Mouse (Mus musculus) myocyte (in vitro differentiated cells): ENCODE measurements around the gene Kalrn. TPM values are rescaled to one million over a fixed set of nuclear protein-coding genes. Genes with fewer than 3 reads are reported as not detected.

Experiments used
- H3K27me3 ChIP-seq: one replicate; pipeline ENCODE4 v1.6.1; 2011; ENCODE audit not compliant: control insufficient read depth, insufficient read depth, insufficient read length
- H3K36me3 ChIP-seq: one replicate; pipeline ENCODE4 v1.6.1; 2011; ENCODE audit not compliant: control insufficient read depth, insufficient read depth
- H3K4me2 ChIP-seq: one replicate; pipeline ENCODE4 v1.6.1; 2011; ENCODE audit warnings: low read depth, control low read depth
- H3K4me3 ChIP-seq: one replicate; pipeline ENCODE4 v1.5.1; 2011; ENCODE audit warnings: mild to moderate bottlenecking, control low read depth, moderate library complexity
- H3K79me2 ChIP-seq: one replicate; pipeline ENCODE4 v1.6.1; 2011; ENCODE audit not compliant: control insufficient read depth, insufficient read depth
- H3ac ChIP-seq: one replicate; pipeline ENCODE4 v1.6.1; 2011; ENCODE audit not compliant: control insufficient read depth, insufficient read length
- CEBPB ChIP-seq: IDR thresholded peaks from 2 replicates; pipeline ENCODE4 v1.6.1; 2011; ENCODE audit warnings: mild to moderate bottlenecking, moderate library complexity; ENCODE audit not compliant: poor library complexity, insufficient read depth, severe bottlenecking
- E2F4 ChIP-seq: IDR thresholded peaks from one replicate; pipeline ENCODE4 v1.6.1; 2011; ENCODE audit warnings: mild to moderate bottlenecking, control low read depth, moderate library complexity; ENCODE audit not compliant: insufficient read depth
- MAX ChIP-seq: IDR thresholded peaks from one replicate; pipeline ENCODE4 v1.6.1; 2011; ENCODE audit warnings: low read depth, mild to moderate bottlenecking, control low read depth
- MYOD1 ChIP-seq, 3 experiments: IDR thresholded peaks; one replicate each; pipeline ENCODE4 v1.6.1; 2011; ENCODE audit warnings: control low read depth in 2 of 3, low read depth in 2 of 3, mild to moderate bottlenecking in 2 of 3, moderate library complexity in 1 of 3; ENCODE audit not compliant: insufficient read length in 2 of 3, control insufficient read depth in 1 of 3
- MYOG ChIP-seq, 3 experiments: IDR thresholded peaks; one replicate each; pipeline ENCODE4 v1.6.1; 2011; ENCODE audit warnings: control low read depth in 2 of 3, low read depth in 2 of 3, mild to moderate bottlenecking in 2 of 3; ENCODE audit not compliant: insufficient read length in 2 of 3, control insufficient read depth in 1 of 3, insufficient read depth in 1 of 3
- POLR2A ChIP-seq: IDR thresholded peaks from one replicate; pipeline ENCODE4 v1.6.1; 2011; ENCODE audit warnings: low read depth, mild to moderate bottlenecking, control low read depth, moderate library complexity; ENCODE audit not compliant: insufficient read length
- POLR2AphosphoS2 ChIP-seq: IDR thresholded peaks from one replicate; pipeline ENCODE4 v1.6.1; 2011; ENCODE audit warnings: low read depth, control low read depth; ENCODE audit not compliant: insufficient read length
- REST ChIP-seq: IDR thresholded peaks from one replicate; pipeline ENCODE4 v1.6.1; 2011; ENCODE audit warnings: mild to moderate bottlenecking, control low read depth, moderate library complexity; ENCODE audit not compliant: insufficient read depth, insufficient read length
- SRF ChIP-seq: IDR thresholded peaks from one replicate; pipeline ENCODE4 v1.6.1; 2011; ENCODE audit warnings: low read depth; ENCODE audit not compliant: control insufficient read depth, insufficient read length
- TCF12 ChIP-seq: IDR thresholded peaks from one replicate; pipeline ENCODE4 v1.6.1; 2011; ENCODE audit warnings: mild to moderate bottlenecking, control low read depth; ENCODE audit not compliant: poor library complexity, insufficient read depth, severe bottlenecking
- TCF3 ChIP-seq: IDR thresholded peaks from one replicate; pipeline ENCODE4 v1.6.1; 2011; ENCODE audit warnings: low read depth, control low read depth; ENCODE audit not compliant: insufficient read length
- USF1 ChIP-seq: IDR thresholded peaks from one replicate; pipeline ENCODE4 v1.6.1; 2011; ENCODE audit warnings: low read depth, mild to moderate bottlenecking, control low read depth, moderate library complexity
- polyA plus RNA-seq: library from polyadenylated mRNA; unstranded; fragments of >200 nt; fragmentation: generic; extraction: Trizol; gene quantifications from one replicate; pipeline ENCODE4 v1.2.1, GENCODE M21; 2012; ENCODE audit warnings: missing spikeins

Gene Kalrn
- polyA plus RNA-seq, 1 experiment: 5.5 TPM

DNA sequence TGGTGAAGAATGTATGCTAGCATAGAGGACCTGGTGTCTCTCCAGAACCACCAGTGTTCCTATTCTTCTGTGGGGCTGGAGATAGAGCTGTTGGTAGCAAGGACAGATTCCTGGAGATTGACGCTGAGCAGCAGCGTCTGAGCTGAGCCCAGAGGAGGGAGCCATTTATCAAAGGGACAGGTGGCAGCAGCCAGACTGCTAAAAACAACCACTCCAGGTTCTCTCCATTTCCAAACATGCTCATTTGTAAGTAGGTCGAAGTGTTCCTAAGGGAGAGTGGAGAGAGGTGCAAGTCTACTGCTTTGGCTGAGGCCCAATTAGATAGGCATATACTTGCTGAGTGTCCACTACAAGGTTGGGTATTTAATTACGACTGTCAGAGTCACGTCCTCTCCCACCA lies 470.6 kb downstream of the Kalrn start:
- Histone ChIP-seq H3K79me2 (no peaks in the 10 kb centered on the region), H3K4me2 (no peak overlapping the region), H3K36me3 (no peaks in the 10 kb centered on the region), H3K27me3 (no peaks in the 10 kb centered on the region), H3ac (no peak overlapping the region), H3K4me3 (no peak overlapping the region)
- no peak for TF ChIP-seq MYOG (IDR thresholded peaks at IDR 0.05; ENCODE audit: control insufficient read depth in 1 of 3, insufficient read depth in 1 of 3, insufficient read length in 2 of 3, low read depth in 2 of 3)
- TF ChIP-seq E2F4: no peak
- no peak for TF ChIP-seq USF1
- no peak for TF ChIP-seq MAX

- H3ac ChIP-seq: no peak overlapping the region
- H3K4me3 ChIP-seq: no peak overlapping the region
- H3K36me3 ChIP-seq: no peaks in the 10 kb centered on the region
- TF ChIP-seq POLR2AphosphoS2 (no peak), USF1 (no peak), TCF3 (no peak), MYOD1 (IDR thresholded peaks at IDR 0.05; ENCODE audit: control insufficient read depth in 1 of 3, insufficient read length in 2 of 3, low read depth in 2 of 3) (no peak), TCF12 (no peak), REST (no peak), SRF (no peak), CEBPB (no peak), MAX (no peak), E2F4 (no peak), POLR2A (no peak)
- no peak overlapping the region for H3K4me2 ChIP-seq
- H3K79me2 ChIP-seq: no peaks in the 10 kb centered on the region
- no peaks in the 10 kb centered on the region for H3K27me3 ChIP-seq
Measured at GRCm38 (mm10) chr16:34099795-34100194, 473.5 kb downstream of the Kalrn start.

- TF ChIP-seq SRF (no peak), MYOG (IDR thresholded peaks at IDR 0.05; ENCODE audit: control insufficient read depth in 1 of 3, insufficient read depth in 1 of 3, insufficient read length in 2 of 3, low read depth in 2 of 3) (peak in 1 of 3 experiments; percentile 26), REST (no peak), CEBPB (no peak)
- Histone ChIP-seq H3K79me2 (no peaks in the 10 kb centered on the region), H3ac (no peak overlapping the region), H3K4me2 (peak overlapping the region; percentile 58), H3K36me3 (no peaks in the 10 kb centered on the region), H3K27me3 (no peaks in the 10 kb centered on the region), H3K4me3 (no peak overlapping the region)
Measured at GRCm38 (mm10) chr16:34095548-34096141, 477.7 kb downstream of the Kalrn start.

- Histone ChIP-seq H3K79me2 (no peaks in the 10 kb centered on the region), H3K36me3 (no peaks in the 10 kb centered on the region), H3K4me3 (no peak overlapping the region), H3K27me3 (no peaks in the 10 kb centered on the region), H3K4me2 (peak overlapping the region; percentile 58), H3ac (no peak overlapping the region)
- TF ChIP-seq TCF3 (no peak), USF1 (no peak), MYOD1 (IDR thresholded peaks at IDR 0.05; ENCODE audit: control insufficient read depth in 1 of 3, insufficient read length in 2 of 3, low read depth in 2 of 3) (no peak), POLR2A (no peak), POLR2AphosphoS2 (no peak), MYOG (IDR thresholded peaks at IDR 0.05; ENCODE audit: control insufficient read depth in 1 of 3, insufficient read depth in 1 of 3, insufficient read length in 2 of 3, low read depth in 2 of 3) (no peak), E2F4 (no peak), MAX (no peak), TCF12 (no peak), REST (no peak), SRF (no peak), CEBPB (no peak)
Measured at GRCm38 (mm10) chr16:34095093-34095465, 478.3 kb downstream of the Kalrn start.

DNA sequence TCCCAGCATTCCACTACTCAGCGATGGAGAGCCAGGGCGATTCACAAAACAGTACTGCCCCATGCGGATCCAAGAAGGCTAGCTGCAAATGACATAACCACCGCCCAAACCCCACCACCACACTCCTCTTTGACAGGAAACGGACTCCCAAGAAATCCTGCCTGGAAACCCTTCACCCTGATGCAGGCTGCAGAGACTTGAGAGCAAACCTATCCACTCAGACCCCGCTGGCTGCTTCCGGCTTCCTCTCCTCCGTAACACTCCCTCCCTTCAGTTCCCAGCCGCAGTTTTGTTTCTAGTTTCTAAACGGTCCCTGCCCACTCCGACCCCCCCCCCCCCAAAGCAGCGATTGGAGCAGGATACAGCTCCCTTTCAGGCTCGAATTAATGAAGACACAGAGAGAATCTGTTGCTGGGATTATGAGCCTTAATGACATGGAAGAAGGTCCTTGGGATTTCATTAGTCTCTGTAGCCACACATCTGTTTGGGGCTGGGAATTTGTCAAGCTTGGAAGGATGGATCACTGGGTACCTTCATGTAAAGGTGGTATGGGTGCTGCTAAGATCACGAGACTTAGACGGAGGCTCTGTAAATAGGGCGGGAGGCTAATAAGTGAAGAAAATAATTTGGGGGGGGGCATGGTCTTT lies 478.8 kb downstream of the Kalrn start:
- Histone ChIP-seq H3K27me3 (no peaks in the 10 kb centered on the region), H3K4me2 (no peak overlapping the region), H3K79me2 (no peaks in the 10 kb centered on the region), H3ac (no peak overlapping the region), H3K4me3 (no peak overlapping the region), H3K36me3 (no peaks in the 10 kb centered on the region)
- no peak for TF ChIP-seq POLR2AphosphoS2
